ENCODE assay signal across 8 mouse cellular contexts in genomic region chr7:137438179-137438550, GRCm38 (mm10). TPM values are rescaled to one million over a fixed set of nuclear protein-coding genes. Genes with fewer than 3 reads are reported as not detected.
DNase-seq lines count a peak whose midpoint lies in the region; ATAC-seq and TF ChIP-seq lines count a peak whose summit lies in the region.

No protein-coding gene starts in this region.

- no peaks in the 10 kb centered on the region for H3K27me3 ChIP-seq in megakaryocyte, embryonic 14.5 days (replicated peaks)
- H3K27me3 ChIP-seq in cerebellum, adult 2 months (ENCODE audit: control insufficient read depth, insufficient read depth, low read length): no peaks in the 10 kb centered on the region
- no peaks in the 10 kb centered on the region for H3K27me3 ChIP-seq in midbrain, embryonic 14.5 days (ENCODE audit: control insufficient read depth, insufficient read depth, low read length)

- peaks cover 13% of the 10 kb centered on the region for H3K36me3 ChIP-seq in megakaryocyte, embryonic 14.5 days (replicated peaks; ENCODE audit: low read length)
- no peaks in the 10 kb centered on the region for H3K36me3 ChIP-seq in midbrain, embryonic 14.5 days (ENCODE audit: control insufficient read depth, insufficient read depth, low read length)

- H3K9ac ChIP-seq in midbrain, embryonic 14.5 days (replicated peaks; ENCODE audit: low read length): peak overlapping the region; percentile 91

- peak overlapping the region; percentile 41; the same call in 1 of the 2 replicates for H3K27ac ChIP-seq in cerebellum, adult 2 months (ENCODE audit: insufficient read depth, low read length)
- H3K27ac ChIP-seq in midbrain, embryonic 14.5 days (replicated peaks; ENCODE audit: low read depth, low read length): peak overlapping the region; percentile 86

- no peak for TF ChIP-seq POLR2A in cerebellum, adult 2 months (IDR thresholded peaks at IDR 0.05; ENCODE audit: borderline replicate concordance, insufficient read depth, low read length)

- peaks cover 47% of the 10 kb centered on the region for H3K4me1 ChIP-seq in megakaryocyte, embryonic 14.5 days
- peaks cover 5% of the 10 kb centered on the region for H3K4me1 ChIP-seq in cerebellum, adult 2 months (ENCODE audit: control insufficient read depth, insufficient read depth, low read length)
- peaks cover 10% of the 10 kb centered on the region; the same call in 1 of the 2 replicates for H3K4me1 ChIP-seq in midbrain, embryonic 14.5 days (ENCODE audit: control insufficient read depth, insufficient read depth, low read length)

- WGBS in cerebellum, adult 2 months: 2% methylated on average over 7 of the region's 7 CpGs
- WGBS in midbrain, embryonic 14.5 days: 1% methylated on average over 7 of the region's 7 CpGs

- peak overlapping the region; percentile 69 for H3K4me2 ChIP-seq in midbrain, embryonic 14.5 days (ENCODE audit: low read length)

- no peak for TF ChIP-seq CTCF in cerebellum, adult 2 months (IDR thresholded peaks at IDR 0.05; ENCODE audit: borderline replicate concordance, insufficient read depth, low read depth, low read length)

- peak in 1 of 2 experiments; percentile 46 for DNase-seq in cerebellum, adult 2 months
- peak; percentile 40 to 54 for DNase-seq in frontal cortex, postnatal 36 days (ENCODE audit: low spot score in 2 of 2)
- peak; percentile 61 to 76 for DNase-seq in layer of hippocampus, postnatal 36 days
- DNase-seq in midbrain, embryonic 14.5 days: peak; percentile 54
- peak; percentile 38 to 46 for DNase-seq in thymus, postnatal 36 days
- DNase-seq in adrenal gland, postnatal 10 days: no peak

- no peak for ATAC-seq in megakaryocyte, adult 5-6 weeks (ENCODE audit: poor library complexity, severe bottlenecking)
- ATAC-seq in midbrain, embryonic 14.5 days (ENCODE audit: low FRiP score, low TSS enrichment): peak; percentile 55; the same call in 1 of the 2 replicates

- peak overlapping the region; percentile 97 for H3K4me3 ChIP-seq in megakaryocyte, embryonic 14.5 days (replicated peaks)
- peak overlapping the region; percentile 92 for H3K4me3 ChIP-seq in cerebellum, adult 2 months (replicated peaks; ENCODE audit: insufficient read depth, low read depth, low read length)
- H3K4me3 ChIP-seq in midbrain, embryonic 14.5 days (replicated peaks; ENCODE audit: low read depth, low read length): peak overlapping the region; percentile 95

- H3K9me3 ChIP-seq in megakaryocyte, embryonic 14.5 days: 0 out of 2 replicates have a peak, but pooled peaks cover 1% of the 10 kb centered on the region
- no peaks in the 10 kb centered on the region for H3K9me3 ChIP-seq in midbrain, embryonic 14.5 days (ENCODE audit: control insufficient read depth, low read length)

RNA-seq across cellular contexts. Expression of gene Glrx3, which starts 0.8 kb away (rescaled TPM):
- polyA plus RNA-seq in megakaryocyte, embryonic 14.5 days (2012; ENCODE audit: insufficient read depth, low replicate concordance): 38.4 and 93.1 TPM in 2 replicates
- total RNA-seq in megakaryocyte, adult 5-6 weeks (2015): 68.7 and 69.5 TPM in 2 replicates
- 83.5 and 92.3 TPM in 2 replicates for total RNA-seq in megakaryocyte, adult 5-6 weeks (2017)
- polyA plus RNA-seq in cerebellum, adult 2 months (2012; rRNA removed): 122 and 129 TPM in 2 replicates
- total RNA-seq in layer of hippocampus, postnatal 36 days (2021): 100 to 1,000 TPM in 1 of 2 experiments, 10 to 100 TPM in 1; 99.8 to 104 TPM
- polyA plus RNA-seq in midbrain, embryonic 14.5 days (2014; fragmentation: Nextera tagmentation; extraction: Ambion mirVana): 263 and 302 TPM in 2 replicates
- 100 to 1,000 TPM; 119 to 129 TPM for total RNA-seq in adrenal gland, postnatal 10 days (2021)

RNA-seq across cellular contexts. Expression of gene 9430038I01Rik, which starts 27.6 kb away (rescaled TPM):
- polyA plus RNA-seq in megakaryocyte, embryonic 14.5 days (2012; ENCODE audit: insufficient read depth, low replicate concordance): 5.3 and 15.7 TPM in 2 replicates
- total RNA-seq in megakaryocyte, adult 5-6 weeks (2015): 23.6 and 24.0 TPM in 2 replicates
- 24.4 and 27.3 TPM in 2 replicates for total RNA-seq in megakaryocyte, adult 5-6 weeks (2017)
- polyA plus RNA-seq in cerebellum, adult 2 months (2012; rRNA removed): 3.0 and 3.6 TPM in 2 replicates
- total RNA-seq in layer of hippocampus, postnatal 36 days (2021): 1 to 10 TPM; 3.8 TPM
- 11.1 and 11.5 TPM in 2 replicates for polyA plus RNA-seq in midbrain, embryonic 14.5 days (2014; fragmentation: Nextera tagmentation; extraction: Ambion mirVana)
- 10 to 100 TPM in 1 of 2 experiments, 1 to 10 TPM in 1; 9.3 to 10.6 TPM for total RNA-seq in adrenal gland, postnatal 10 days (2021)
